Mouse (Mus musculus): ENCODE measurements at regions not wholly inside any gene's neighbourhood (a gene's known extent, or its start where the extent isn't known, plus 50 kb on each side); places are given as distances from the start of the nearest gene placed in this dataset.

DNA sequence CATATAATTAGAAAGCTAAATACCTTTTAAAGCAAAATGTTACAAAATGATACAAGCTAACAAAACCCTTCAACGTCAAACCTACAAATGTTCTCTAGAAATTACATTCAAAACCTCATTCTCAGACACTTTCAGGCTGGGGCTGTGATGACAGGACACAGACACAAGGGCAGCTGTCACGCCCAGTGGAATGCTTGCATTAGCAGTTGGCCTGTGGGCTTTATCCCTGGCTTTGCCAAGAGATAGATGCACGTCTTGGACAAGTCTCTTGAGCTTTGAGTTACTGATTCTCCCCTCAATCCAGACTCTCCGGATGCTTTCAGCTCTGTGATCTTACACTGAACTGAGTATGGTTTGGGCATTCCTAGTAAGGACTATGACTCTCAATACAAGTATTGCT lies 196.1 kb upstream of the Jade1 start:
- TF ChIP-seq POLR2A (IDR thresholded peaks at IDR 0.05; ENCODE audit: borderline replicate concordance, extremely low read depth, low read depth, low read length) (no peak), CTCF (IDR thresholded peaks at IDR 0.05; ENCODE audit: insufficient read depth, low read length) (no peak)
